Mouse (Mus musculus) kidney, adult 18-20 months (tissue): ENCODE measurements around the gene Slc16a5.

ENCODE experiments used
- DNase-seq: peaks from one replicate; pipeline ENCODE4 v3.0.0; 2021

The Slc16a5 gene

GRCm38 (mm10) chr11:115519581-115519980, 57.3 kb downstream of the Slc16a5 start:
- DNase-seq: no peak

GRCm38 (mm10) chr11:115520218-115520617, 57.9 kb downstream of the Slc16a5 start:
- no peak for DNase-seq

- no peak for DNase-seq
These were observed 58.8 kb downstream of the Slc16a5 start for GRCm38 (mm10) chr11:115521080-115521479.

GRCm38 (mm10) chr11:115522238-115522637, 60.0 kb downstream of the Slc16a5 start:
- DNase-seq: no peak

- DNase-seq: no peak
These were observed 60.4 kb downstream of the Slc16a5 start for GRCm38 (mm10) chr11:115522703-115523102.
